Mouse (Mus musculus): ENCODE measurements around the gene Adamts4. TPM values are rescaled to one million over a fixed set of nuclear protein-coding genes. Genes with fewer than 3 reads are reported as not detected.

Gene Adamts4
- total and polyA plus RNA-seq, 2 experiments = 0.09 to 0.37 TPM

DNA sequence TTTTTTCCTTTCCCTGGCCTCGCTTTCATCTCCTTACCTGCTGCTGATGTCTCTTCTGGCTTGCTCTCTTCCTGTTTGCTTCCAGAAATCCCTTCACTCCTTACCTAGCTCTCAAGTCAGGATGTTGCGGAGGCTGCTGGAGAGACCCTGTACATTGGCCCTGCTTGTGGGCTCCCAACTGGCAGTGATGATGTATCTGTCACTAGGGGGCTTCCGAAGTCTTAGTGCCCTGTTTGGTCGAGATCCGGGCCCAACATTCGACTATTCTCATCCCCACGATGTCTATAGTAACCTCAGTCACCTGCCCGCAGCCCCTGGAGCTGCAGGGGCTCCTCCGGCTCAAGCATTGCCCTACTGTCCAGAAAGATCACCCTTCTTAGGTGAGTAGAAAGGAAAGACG, 21.4 kb downstream of the Adamts4 start:
- H3K27me3 ChIP-seq (ENCODE audit: control insufficient read depth, insufficient read depth, low read length) = no peaks in the 10 kb centered on the region
- no peak for TF ChIP-seq CTCF (IDR thresholded peaks at IDR 0.05; ENCODE audit: low read depth, low read length)
- no peak for TF ChIP-seq POLR2A (IDR thresholded peaks at IDR 0.05; ENCODE audit: extremely low read depth, insufficient read depth, low read length)
- peaks cover 5% of the 10 kb centered on the region; the same call in 1 of the 2 replicates for H3K4me1 ChIP-seq (ENCODE audit: control insufficient read depth, insufficient read depth, low read length)
- H3K79me2 ChIP-seq (ENCODE audit: control insufficient read depth, insufficient read depth, low read length) = no peaks in the 10 kb centered on the region
- H3K36me3 ChIP-seq (ENCODE audit: control insufficient read depth, insufficient read depth, low read length) = peaks cover 16% of the 10 kb centered on the region; the same call in 1 of the 2 replicates
- 76% methylated on average over 10 of the region's 10 CpGs for WGBS
- H3K9ac ChIP-seq (ENCODE audit: low read depth, low read length) = no peak overlapping the region
- H3K27ac ChIP-seq (replicated peaks; ENCODE audit: insufficient read depth, low read depth, low read length) = no peak overlapping the region
- no peak overlapping the region for H3K4me3 ChIP-seq (ENCODE audit: insufficient read depth, low read depth, low read length)
- no peak for DNase-seq (ENCODE audit: extremely low read depth, low read depth, low spot score)

- TF ChIP-seq CTCF (IDR thresholded peaks at IDR 0.05; ENCODE audit: low read depth, low read length) (no peak), POLR2A (IDR thresholded peaks at IDR 0.05; ENCODE audit: extremely low read depth, insufficient read depth, low read length) (no peak)
- DNase-seq (ENCODE audit: extremely low read depth, low read depth, low spot score) = no peak
- H3K36me3 ChIP-seq (ENCODE audit: control insufficient read depth, insufficient read depth, low read length) = peaks cover 17% of the 10 kb centered on the region; the same call in 1 of the 2 replicates
- no peak overlapping the region for H3K9ac ChIP-seq (ENCODE audit: low read depth, low read length)
- no peak overlapping the region for H3K27ac ChIP-seq (replicated peaks; ENCODE audit: insufficient read depth, low read depth, low read length)
- 90% methylated on average over 3 of the region's 3 CpGs for WGBS
- H3K79me2 ChIP-seq (ENCODE audit: control insufficient read depth, insufficient read depth, low read length) = no peaks in the 10 kb centered on the region
- peaks cover 5% of the 10 kb centered on the region; the same call in 1 of the 2 replicates for H3K4me1 ChIP-seq (ENCODE audit: control insufficient read depth, insufficient read depth, low read length)
- H3K27me3 ChIP-seq (ENCODE audit: control insufficient read depth, insufficient read depth, low read length) = no peaks in the 10 kb centered on the region
- no peak overlapping the region for H3K4me3 ChIP-seq (ENCODE audit: insufficient read depth, low read depth, low read length)
Observed at GRCm38 (mm10) chr1:171272086-171272485, 21.9 kb downstream of the Adamts4 start.

GRCm38 (mm10) chr1:171274171-171274570, 23.9 kb downstream of the Adamts4 start:
- Histone ChIP-seq H3K9ac (ENCODE audit: low read depth, low read length) (no peak overlapping the region), H3K79me2 (ENCODE audit: control insufficient read depth, insufficient read depth, low read length) (no peaks in the 10 kb centered on the region), H3K4me3 (ENCODE audit: insufficient read depth, low read depth, low read length) (no peak overlapping the region), H3K27ac (replicated peaks; ENCODE audit: insufficient read depth, low read depth, low read length) (no peak overlapping the region), H3K4me1 (ENCODE audit: control insufficient read depth, insufficient read depth, low read length) (peaks cover 5% of the 10 kb centered on the region; the same call in 1 of the 2 replicates), H3K36me3 (ENCODE audit: control insufficient read depth, insufficient read depth, low read length) (peaks cover 22% of the 10 kb centered on the region; the same call in 1 of the 2 replicates), H3K27me3 (ENCODE audit: control insufficient read depth, insufficient read depth, low read length) (no peaks in the 10 kb centered on the region)
- 92% methylated on average over 12 of the region's 12 CpGs for WGBS
- DNase-seq (ENCODE audit: extremely low read depth, low read depth, low spot score) = no peak
- TF ChIP-seq POLR2A (IDR thresholded peaks at IDR 0.05; ENCODE audit: extremely low read depth, insufficient read depth, low read length) (no peak), CTCF (IDR thresholded peaks at IDR 0.05; ENCODE audit: low read depth, low read length) (no peak)

DNA sequence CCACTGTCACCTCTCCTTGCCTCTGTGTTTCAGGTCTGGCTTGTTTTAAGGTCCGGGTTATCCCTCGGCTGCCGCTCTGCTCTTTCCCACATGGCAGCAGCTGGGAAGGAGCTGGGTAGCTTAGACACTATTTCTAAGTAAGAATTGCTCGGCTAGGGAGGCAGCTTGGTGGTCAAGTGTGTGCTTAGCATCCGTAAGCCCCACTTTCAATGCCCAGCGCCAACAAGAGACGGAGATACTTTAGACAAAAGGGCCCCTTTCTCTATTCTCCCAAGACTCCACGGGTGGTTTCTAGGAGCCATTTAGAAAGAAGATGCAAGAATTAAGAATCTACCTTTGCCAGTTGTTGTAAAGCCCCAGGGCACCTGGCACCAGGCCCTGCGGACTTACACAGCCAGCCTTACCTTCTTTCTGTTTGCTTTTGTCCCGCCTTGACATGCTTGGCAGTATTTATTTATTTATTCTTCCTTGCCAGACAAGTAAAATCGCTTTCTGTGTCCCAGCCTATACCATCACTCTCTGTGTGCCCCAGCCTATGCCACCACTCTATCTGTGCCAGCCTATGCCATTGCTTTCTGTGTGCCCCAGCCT, 25.0 kb downstream of the Adamts4 start:
- H3K27me3 ChIP-seq (ENCODE audit: control insufficient read depth, insufficient read depth, low read length) = no peaks in the 10 kb centered on the region
- DNase-seq (ENCODE audit: extremely low read depth, low read depth, low spot score) = no peak
- peaks cover 6% of the 10 kb centered on the region; the same call in 1 of the 2 replicates for H3K4me1 ChIP-seq (ENCODE audit: control insufficient read depth, insufficient read depth, low read length)
- peaks cover 22% of the 10 kb centered on the region; the same call in 1 of the 2 replicates for H3K36me3 ChIP-seq (ENCODE audit: control insufficient read depth, insufficient read depth, low read length)
- TF ChIP-seq POLR2A (IDR thresholded peaks at IDR 0.05; ENCODE audit: extremely low read depth, insufficient read depth, low read length) (no peak), CTCF (IDR thresholded peaks at IDR 0.05; ENCODE audit: low read depth, low read length) (no peak)
- no peak overlapping the region for H3K9ac ChIP-seq (ENCODE audit: low read depth, low read length)
- no peak overlapping the region for H3K4me3 ChIP-seq (ENCODE audit: insufficient read depth, low read depth, low read length)
- H3K27ac ChIP-seq (replicated peaks; ENCODE audit: insufficient read depth, low read depth, low read length) = no peak overlapping the region
- 79% methylated on average over 11 of the region's 11 CpGs for WGBS
- H3K79me2 ChIP-seq (ENCODE audit: control insufficient read depth, insufficient read depth, low read length) = no peaks in the 10 kb centered on the region; the same call in 1 of the 2 replicates

DNA sequence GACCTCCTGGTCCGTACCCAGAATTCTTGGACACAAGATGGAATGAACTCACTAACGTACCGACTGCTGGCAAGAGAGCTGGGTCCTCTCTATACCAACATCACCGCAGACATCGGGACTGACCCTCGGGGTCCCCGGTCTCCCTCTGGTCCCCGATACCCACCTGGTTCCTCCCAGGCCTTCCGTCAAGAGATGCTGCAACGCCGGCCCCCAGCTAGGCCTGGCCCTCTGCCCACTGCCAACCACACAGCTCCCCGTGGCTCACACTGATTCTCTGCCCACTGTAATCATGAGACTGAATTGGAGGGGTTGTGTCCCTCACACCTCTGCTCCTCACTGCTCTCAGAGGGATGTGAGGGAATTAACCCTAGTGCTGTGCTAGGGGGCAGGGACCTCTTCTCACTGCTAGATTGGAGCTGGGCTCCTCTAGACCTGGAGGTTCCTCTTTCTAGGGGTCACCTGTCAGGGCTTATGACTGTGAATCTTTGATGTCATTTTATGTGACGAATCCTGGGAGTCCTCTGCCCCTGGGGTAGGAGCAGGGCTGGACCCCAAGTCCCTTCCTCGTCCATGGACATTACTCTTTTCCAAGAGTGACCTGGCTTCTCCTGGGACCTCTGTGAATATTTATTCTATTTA, 26.0 kb downstream of the Adamts4 start:
- H3K36me3 ChIP-seq (ENCODE audit: control insufficient read depth, insufficient read depth, low read length) = peaks cover 22% of the 10 kb centered on the region; the same call in 1 of the 2 replicates
- no peak for DNase-seq (ENCODE audit: extremely low read depth, low read depth, low spot score)
- peaks cover 5% of the 10 kb centered on the region; the same call in 1 of the 2 replicates for H3K4me1 ChIP-seq (ENCODE audit: control insufficient read depth, insufficient read depth, low read length)
- 92% methylated on average over 14 of the region's 14 CpGs for WGBS
- no peaks in the 10 kb centered on the region for H3K27me3 ChIP-seq (ENCODE audit: control insufficient read depth, insufficient read depth, low read length)
- TF ChIP-seq CTCF (IDR thresholded peaks at IDR 0.05; ENCODE audit: low read depth, low read length) (no peak), POLR2A (IDR thresholded peaks at IDR 0.05; ENCODE audit: extremely low read depth, insufficient read depth, low read length) (no peak)
- H3K79me2 ChIP-seq (ENCODE audit: control insufficient read depth, insufficient read depth, low read length) = no peaks in the 10 kb centered on the region; the same call in 1 of the 2 replicates
- H3K9ac ChIP-seq (ENCODE audit: low read depth, low read length) = no peak overlapping the region
- H3K4me3 ChIP-seq (ENCODE audit: insufficient read depth, low read depth, low read length) = no peak overlapping the region
- no peak overlapping the region for H3K27ac ChIP-seq (replicated peaks; ENCODE audit: insufficient read depth, low read depth, low read length)

All from liver, adult 2 months (tissue).